Mouse (Mus musculus) liver, embryonic 13.5 days (tissue): ENCODE results near the gene Mafb. TPM values are rescaled to one million over a fixed set of nuclear protein-coding genes. Genes with fewer than 3 reads are reported as not detected.

Experiments
- ATAC-seq: fragments of 200-750 bp; cut with Nextera tagmentation; 2 replicates; pipeline ENCODE4 v1.8.0; 2017; ENCODE audit warnings: low read depth, mild to moderate bottlenecking, moderate number of reproducible peaks, moderate library complexity
- DNase-seq: peaks from one replicate; pipeline ENCODE4 v3.0.0; 2022
- H3K27ac ChIP-seq: fragments of 300-500 bp; sonication (generic); 2 replicates; pipeline ENCODE4 v1.5.1; 2015; ENCODE audit warnings: moderate library complexity, mild to moderate bottlenecking, inconsistent platforms
- H3K27me3 ChIP-seq: fragments of 300-500 bp; sonication (generic); 2 replicates; pipeline ENCODE4 v1.6.1; 2015; ENCODE audit warnings: mild to moderate bottlenecking, inconsistent platforms
- H3K36me3 ChIP-seq: fragments of 300-500 bp; sonication (generic); 2 replicates; pipeline ENCODE4 v1.6.1; 2015; ENCODE audit warnings: mild to moderate bottlenecking, inconsistent platforms
- H3K4me1 ChIP-seq: fragments of 300-500 bp; sonication (generic); replicated peaks from 2 replicates; pipeline ENCODE4 v1.6.1; 2015; ENCODE audit warnings: inconsistent platforms
- H3K4me2 ChIP-seq: fragments of 300-500 bp; sonication (generic); 2 replicates; pipeline ENCODE4 v1.6.1; 2015; ENCODE audit warnings: inconsistent platforms, mild to moderate bottlenecking, moderate library complexity
- H3K4me3 ChIP-seq: fragments of 300-500 bp; sonication (generic); replicated peaks from 2 replicates; pipeline ENCODE4 v1.5.1; 2015; ENCODE audit warnings: mild to moderate bottlenecking, inconsistent platforms
- H3K9ac ChIP-seq: fragments of 300-500 bp; sonication (generic); 2 replicates; pipeline ENCODE4 v1.6.1; 2015; ENCODE audit warnings: mild to moderate bottlenecking, inconsistent platforms
- H3K9me3 ChIP-seq: fragments of 300-500 bp; sonication (generic); replicated peaks from 2 replicates; pipeline ENCODE4 v1.6.1; 2016; ENCODE audit warnings: inconsistent platforms
- WGBS: fragments of 180-500 bp; shearing (Covaris S2); methylation state at CpG from one replicate; pipeline ENCODE4 v1.1.7; 2015; ENCODE audit not compliant: insufficient replicate concordance; 5-methylcytosine and 5-hydroxymethylcytosine counted together
- polyA plus RNA-seq: library from polyadenylated mRNA; unstranded; fragments of >200 nt; fragmentation: Nextera tagmentation; extraction: Ambion mirVana; gene quantifications from 2 replicates; pipeline ENCODE4 v1.2.1, GENCODE M21; 2015

Mafb gene
- polyA plus RNA-seq = 2.4 and 3.3 TPM in 2 replicates

GRCm38 (mm10) chr2:160366980-160367338 is at the start of gene Mafb:
Gene Mafb (minus strand): TSS chr2:160367065.
- DNase-seq = peak; percentile 52
- peaks cover 16% of the 10 kb centered on the region for H3K4me1 ChIP-seq
- peaks cover 100% of the 10 kb centered on the region for H3K27me3 ChIP-seq
- peak within 1 kb of the TSS; percentile 71 for H3K4me2 ChIP-seq
- peak within 1 kb of the TSS; percentile 52 for H3K4me3 ChIP-seq
- peak; percentile 78 for ATAC-seq
- H3K27ac ChIP-seq = peak within 1 kb of the TSS; percentile 23; the same call in 1 of the 2 replicates
- H3K9me3 ChIP-seq = no peaks in the 10 kb centered on the region
- under 1% methylated on average over 37 of the region's 37 CpGs for WGBS
- H3K9ac ChIP-seq = peak within 1 kb of the TSS; percentile 59
- H3K36me3 ChIP-seq = no peaks in the 10 kb centered on the region

- Histone ChIP-seq H3K36me3 (no peaks in the 10 kb centered on the region), H3K4me1 (0 out of 2 replicates have a peak, but pooled peaks cover 3% of the 10 kb centered on the region), H3K4me3 (no peak overlapping the region), H3K27me3 (no peaks in the 10 kb centered on the region), H3K9me3 (no peaks in the 10 kb centered on the region), H3K27ac (no peak overlapping the region), H3K9ac (no peak overlapping the region), H3K4me2 (no peak overlapping the region)
- WGBS = 65% methylated on average over 8 of the region's 8 CpGs
- DNase-seq (no peak), ATAC-seq (no peak)
Measured at GRCm38 (mm10) chr2:160415161-160415560, 48.3 kb upstream of the Mafb start.

- Histone ChIP-seq H3K4me2 (no peak overlapping the region), H3K9ac (no peak overlapping the region), H3K27ac (no peak overlapping the region), H3K4me1 (0 out of 2 replicates have a peak, but pooled peaks cover 3% of the 10 kb centered on the region), H3K4me3 (no peak overlapping the region), H3K36me3 (no peaks in the 10 kb centered on the region), H3K9me3 (no peaks in the 10 kb centered on the region), H3K27me3 (no peaks in the 10 kb centered on the region)
- ATAC-seq = no peak
- WGBS = 77% methylated on average over 11 of the region's 11 CpGs
- DNase-seq = no peak
Measured at GRCm38 (mm10) chr2:160414736-160415135, 47.9 kb upstream of the Mafb start.

- H3K36me3 ChIP-seq = no peaks in the 10 kb centered on the region
- H3K4me1 ChIP-seq = 0 out of 2 replicates have a peak, but pooled peaks cover 3% of the 10 kb centered on the region
- H3K27me3 ChIP-seq = no peaks in the 10 kb centered on the region
- DNase-seq (no peak), ATAC-seq (no peak)
- no peak overlapping the region for H3K4me3 ChIP-seq
- H3K9me3 ChIP-seq = no peaks in the 10 kb centered on the region
- no peak overlapping the region for H3K9ac ChIP-seq
- no peak overlapping the region for H3K4me2 ChIP-seq
- 100% methylated on average over 5 of the region's 5 CpGs for WGBS
- H3K27ac ChIP-seq = no peak overlapping the region
Measured at GRCm38 (mm10) chr2:160413982-160414381, 47.1 kb upstream of the Mafb start.

- WGBS = 58% methylated on average over 12 of the region's 12 CpGs
- 0 out of 2 replicates have a peak, but pooled peaks cover 3% of the 10 kb centered on the region for H3K4me1 ChIP-seq
- no peak for ATAC-seq
Measured at GRCm38 (mm10) chr2:160413055-160413454, 46.2 kb upstream of the Mafb start.

GRCm38 (mm10) chr2:160411431-160411830 is 44.6 kb upstream of the Mafb start:
- no peak for DNase-seq
- H3K9me3 ChIP-seq = no peaks in the 10 kb centered on the region
- no peaks in the 10 kb centered on the region for H3K27me3 ChIP-seq
- no peak overlapping the region for H3K4me3 ChIP-seq
- H3K4me1 ChIP-seq = 0 out of 2 replicates have a peak, but pooled peaks cover 3% of the 10 kb centered on the region
- H3K9ac ChIP-seq = no peak overlapping the region
- H3K36me3 ChIP-seq = no peaks in the 10 kb centered on the region
- no peak overlapping the region for H3K27ac ChIP-seq
- 56% methylated on average over 7 of the region's 7 CpGs for WGBS
- H3K4me2 ChIP-seq = no peak overlapping the region
- ATAC-seq = no peak

More at GRCm38 (mm10) chr2:160413055-160413454, 46.2 kb upstream of the Mafb start:
- no peak overlapping the region for H3K4me3 ChIP-seq
- H3K36me3 ChIP-seq = no peaks in the 10 kb centered on the region
- no peaks in the 10 kb centered on the region for H3K27me3 ChIP-seq
- no peak overlapping the region for H3K27ac ChIP-seq
- DNase-seq = no peak
- H3K9me3 ChIP-seq = no peaks in the 10 kb centered on the region
- no peak overlapping the region for H3K4me2 ChIP-seq
- no peak overlapping the region for H3K9ac ChIP-seq

- no peaks in the 10 kb centered on the region for H3K4me1 ChIP-seq
- ATAC-seq (no peak), DNase-seq (no peak)
- H3K27me3 ChIP-seq = no peaks in the 10 kb centered on the region
- no peak overlapping the region for H3K9ac ChIP-seq
- H3K4me3 ChIP-seq = no peak overlapping the region
- H3K36me3 ChIP-seq = no peaks in the 10 kb centered on the region
- H3K4me2 ChIP-seq = no peak overlapping the region
- H3K27ac ChIP-seq = no peak overlapping the region
- WGBS = 52% methylated on average over 3 of the region's 3 CpGs
- H3K9me3 ChIP-seq = no peaks in the 10 kb centered on the region
Measured at GRCm38 (mm10) chr2:160407720-160408119, 40.9 kb upstream of the Mafb start.

- H3K9me3 ChIP-seq = no peaks in the 10 kb centered on the region
- no peak overlapping the region for H3K27ac ChIP-seq
- 60% methylated on average over 12 of the region's 12 CpGs for WGBS
- no peak for ATAC-seq
- DNase-seq = no peak
- no peaks in the 10 kb centered on the region for H3K4me1 ChIP-seq
- no peak overlapping the region for H3K9ac ChIP-seq
- H3K27me3 ChIP-seq = no peaks in the 10 kb centered on the region
- no peak overlapping the region for H3K4me2 ChIP-seq
- no peak overlapping the region for H3K4me3 ChIP-seq
- H3K36me3 ChIP-seq = no peaks in the 10 kb centered on the region
Measured at GRCm38 (mm10) chr2:160397747-160398146, 30.9 kb upstream of the Mafb start.

- DNase-seq (no peak), ATAC-seq (no peak)
- H3K4me2 ChIP-seq = no peak overlapping the region
- no peaks in the 10 kb centered on the region for H3K4me1 ChIP-seq
- H3K4me3 ChIP-seq = no peak overlapping the region
- H3K27ac ChIP-seq = no peak overlapping the region
- no peaks in the 10 kb centered on the region for H3K36me3 ChIP-seq
- H3K27me3 ChIP-seq = no peaks in the 10 kb centered on the region
- no peaks in the 10 kb centered on the region for H3K9me3 ChIP-seq
- WGBS = 63% methylated on average over 7 of the region's 7 CpGs
- no peak overlapping the region for H3K9ac ChIP-seq
Measured at GRCm38 (mm10) chr2:160394735-160395134, 27.9 kb upstream of the Mafb start.

GRCm38 (mm10) chr2:160392648-160393047 is 25.8 kb upstream of the Mafb start:
- Histone ChIP-seq H3K4me3 (no peak overlapping the region), H3K36me3 (no peaks in the 10 kb centered on the region), H3K27me3 (no peaks in the 10 kb centered on the region), H3K4me1 (no peaks in the 10 kb centered on the region), H3K9me3 (no peaks in the 10 kb centered on the region), H3K4me2 (no peak overlapping the region), H3K9ac (no peak overlapping the region), H3K27ac (no peak overlapping the region)
- WGBS = 42% methylated on average over 3 of the region's 3 CpGs
- ATAC-seq (no peak), DNase-seq (no peak)

- Histone ChIP-seq H3K4me2 (no peak overlapping the region), H3K36me3 (no peaks in the 10 kb centered on the region), H3K4me1 (no peaks in the 10 kb centered on the region), H3K9me3 (no peaks in the 10 kb centered on the region), H3K4me3 (no peak overlapping the region), H3K27me3 (no peaks in the 10 kb centered on the region), H3K9ac (no peak overlapping the region), H3K27ac (no peak overlapping the region)
- 28% methylated on average over 5 of the region's 5 CpGs for WGBS
- ATAC-seq = no peak
- no peak for DNase-seq
Measured at GRCm38 (mm10) chr2:160388596-160388995, 21.7 kb upstream of the Mafb start.

- Histone ChIP-seq H3K9me3 (no peaks in the 10 kb centered on the region), H3K9ac (no peak overlapping the region), H3K36me3 (no peaks in the 10 kb centered on the region), H3K4me2 (no peak overlapping the region), H3K4me3 (no peak overlapping the region), H3K4me1 (no peaks in the 10 kb centered on the region), H3K27ac (no peak overlapping the region), H3K27me3 (no peaks in the 10 kb centered on the region)
- DNase-seq (no peak), ATAC-seq (no peak)
- 43% methylated on average over 3 of the region's 3 CpGs for WGBS
Measured at GRCm38 (mm10) chr2:160383418-160383817, 16.6 kb upstream of the Mafb start.
